Mouse (Mus musculus): ENCODE measurements around the gene Aggf1. TPM values are rescaled to one million over a fixed set of nuclear protein-coding genes. Genes with fewer than 3 reads are reported as not detected.

Gene Aggf1
- polyA plus RNA-seq (2014; fragmentation: Nextera tagmentation; extraction: Ambion mirVana) = 35.7 and 46.4 TPM in 2 replicates

- ATAC-seq (ENCODE audit: low FRiP score, low TSS enrichment) (peak; percentile 95), DNase-seq (peak; percentile 97)
- Histone ChIP-seq H3K27me3 (ENCODE audit: control insufficient read depth, insufficient read depth, low read length) (no peaks in the 10 kb centered on the region), H3K9me3 (ENCODE audit: control insufficient read depth, low read length) (no peaks in the 10 kb centered on the region), H3K9ac (replicated peaks; ENCODE audit: low read length) (peak within 1 kb of the TSS; percentile 90), H3K36me3 (ENCODE audit: control insufficient read depth, insufficient read depth, low read length) (peaks cover 12% of the 10 kb centered on the region), H3K4me2 (ENCODE audit: low read length) (peak within 1 kb of the TSS; percentile 88), H3K4me1 (ENCODE audit: control insufficient read depth, insufficient read depth, low read length) (peaks cover 7% of the 10 kb centered on the region), H3K27ac (replicated peaks; ENCODE audit: low read depth, low read length) (peak within 1 kb of the TSS; percentile 76), H3K4me3 (replicated peaks; ENCODE audit: low read depth, low read length) (peak within 1 kb of the TSS; percentile 99)
- WGBS = under 1% methylated on average over 86 of the region's 86 CpGs
These were observed at the start of gene Aggf1 for GRCm38 (mm10) chr13:95374701-95375553. Gene Aggf1, minus strand, starts transcription at chr13:95375352.

DNA sequence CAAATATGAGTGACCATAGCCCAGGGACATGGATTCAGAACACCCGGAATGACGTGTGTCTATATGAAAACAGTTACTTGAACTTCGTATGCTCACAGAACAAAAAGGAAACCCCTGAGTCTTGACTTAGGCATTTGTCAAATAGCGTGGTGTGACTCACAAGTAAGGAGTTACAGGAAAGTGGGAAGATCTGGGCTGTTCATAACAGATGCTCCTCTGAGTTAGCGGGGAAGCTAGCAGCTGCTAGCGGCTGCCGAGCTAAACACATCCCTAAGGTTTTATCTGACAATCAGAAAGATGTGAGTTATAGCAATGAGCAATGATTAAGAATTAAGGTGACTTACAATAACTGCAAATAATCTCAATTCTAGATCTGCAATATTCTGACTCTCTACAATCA is 49.8 kb upstream of the Aggf1 start:
- DNase-seq = peak; percentile 15
- Histone ChIP-seq H3K27ac (replicated peaks; ENCODE audit: low read depth, low read length) (no peak overlapping the region), H3K4me2 (ENCODE audit: low read length) (no peak overlapping the region), H3K4me3 (replicated peaks; ENCODE audit: low read depth, low read length) (no peak overlapping the region), H3K36me3 (ENCODE audit: control insufficient read depth, insufficient read depth, low read length) (no peaks in the 10 kb centered on the region), H3K9ac (replicated peaks; ENCODE audit: low read length) (no peak overlapping the region), H3K27me3 (ENCODE audit: control insufficient read depth, insufficient read depth, low read length) (no peaks in the 10 kb centered on the region), H3K9me3 (ENCODE audit: control insufficient read depth, low read length) (no peaks in the 10 kb centered on the region), H3K4me1 (ENCODE audit: control insufficient read depth, insufficient read depth, low read length) (peaks cover 3% of the 10 kb centered on the region; the same call in 1 of the 2 replicates)
- whole genome bisulfite sequencing = 79% methylated on average over 7 of the region's 7 CpGs
- no peak for ATAC-seq (ENCODE audit: low FRiP score, low TSS enrichment)

- Histone ChIP-seq H3K4me3 (replicated peaks; ENCODE audit: low read depth, low read length) (no peak overlapping the region), H3K4me1 (ENCODE audit: control insufficient read depth, insufficient read depth, low read length) (peaks cover 26% of the 10 kb centered on the region), H3K9ac (replicated peaks; ENCODE audit: low read length) (no peak overlapping the region), H3K27me3 (ENCODE audit: control insufficient read depth, insufficient read depth, low read length) (no peaks in the 10 kb centered on the region), H3K4me2 (ENCODE audit: low read length) (peak overlapping the region; percentile 38), H3K9me3 (ENCODE audit: control insufficient read depth, low read length) (no peaks in the 10 kb centered on the region), H3K27ac (replicated peaks; ENCODE audit: low read depth, low read length) (peak overlapping the region; percentile 80), H3K36me3 (ENCODE audit: control insufficient read depth, insufficient read depth, low read length) (no peaks in the 10 kb centered on the region)
- WGBS = 11% methylated on average over 8 of the region's 8 CpGs
- peak; percentile 86 for DNase-seq
- peak; percentile 87 for ATAC-seq (ENCODE audit: low FRiP score, low TSS enrichment)
These were observed 44.1 kb upstream of the Aggf1 start for GRCm38 (mm10) chr13:95419204-95419749.

- 21% methylated on average over 6 of the region's 6 CpGs for WGBS
- Histone ChIP-seq H3K9ac (replicated peaks; ENCODE audit: low read length) (no peak overlapping the region), H3K9me3 (ENCODE audit: control insufficient read depth, low read length) (no peaks in the 10 kb centered on the region), H3K4me1 (ENCODE audit: control insufficient read depth, insufficient read depth, low read length) (peaks cover 26% of the 10 kb centered on the region), H3K36me3 (ENCODE audit: control insufficient read depth, insufficient read depth, low read length) (no peaks in the 10 kb centered on the region), H3K27me3 (ENCODE audit: control insufficient read depth, insufficient read depth, low read length) (no peaks in the 10 kb centered on the region), H3K27ac (replicated peaks; ENCODE audit: low read depth, low read length) (peak overlapping the region; percentile 80), H3K4me2 (ENCODE audit: low read length) (peak overlapping the region; percentile 38), H3K4me3 (replicated peaks; ENCODE audit: low read depth, low read length) (no peak overlapping the region)
- ATAC-seq (ENCODE audit: low FRiP score, low TSS enrichment) (peak; percentile 17), DNase-seq (no peak)
These were observed 43.5 kb upstream of the Aggf1 start for GRCm38 (mm10) chr13:95418575-95419203.

GRCm38 (mm10) chr13:95412257-95412656 is 37.1 kb upstream of the Aggf1 start:
- 65% methylated on average over 2 of the region's 2 CpGs for WGBS
- Histone ChIP-seq H3K4me3 (replicated peaks; ENCODE audit: low read depth, low read length) (no peak overlapping the region), H3K36me3 (ENCODE audit: control insufficient read depth, insufficient read depth, low read length) (no peaks in the 10 kb centered on the region), H3K27ac (replicated peaks; ENCODE audit: low read depth, low read length) (no peak overlapping the region), H3K27me3 (ENCODE audit: control insufficient read depth, insufficient read depth, low read length) (no peaks in the 10 kb centered on the region), H3K4me1 (ENCODE audit: control insufficient read depth, insufficient read depth, low read length) (0 out of 2 replicates have a peak, but pooled peaks cover under 1% of the 10 kb centered on the region), H3K4me2 (ENCODE audit: low read length) (no peak overlapping the region), H3K9ac (replicated peaks; ENCODE audit: low read length) (no peak overlapping the region), H3K9me3 (ENCODE audit: control insufficient read depth, low read length) (no peaks in the 10 kb centered on the region)
- DNase-seq (no peak), ATAC-seq (ENCODE audit: low FRiP score, low TSS enrichment) (no peak)

DNA sequence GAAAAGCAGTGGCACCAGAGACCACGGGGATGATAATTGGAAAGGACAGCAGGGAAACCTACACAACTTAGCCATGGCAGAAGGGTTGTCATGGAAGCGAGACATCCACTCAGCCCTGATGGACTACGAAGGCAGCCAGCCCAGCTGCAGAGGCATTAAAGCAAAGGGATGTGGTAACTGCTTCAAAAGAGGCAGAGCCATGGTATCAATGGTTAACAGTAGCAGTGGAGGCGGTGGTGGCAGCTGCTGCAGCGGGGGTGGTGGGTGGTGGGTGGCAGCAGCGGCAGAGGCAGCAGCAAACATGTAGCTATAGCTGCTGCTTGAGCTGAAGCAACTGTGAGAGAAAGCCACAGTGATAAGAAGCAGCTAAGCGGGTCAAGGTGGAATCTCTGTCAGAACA is 18.1 kb upstream of the Aggf1 start:
- DNase-seq (no peak), ATAC-seq (ENCODE audit: low FRiP score, low TSS enrichment) (no peak)
- H3K4me3 ChIP-seq (replicated peaks; ENCODE audit: low read depth, low read length) = no peak overlapping the region
- no peak overlapping the region for H3K9ac ChIP-seq (replicated peaks; ENCODE audit: low read length)
- H3K4me2 ChIP-seq (ENCODE audit: low read length) = no peak overlapping the region
- H3K36me3 ChIP-seq (ENCODE audit: control insufficient read depth, insufficient read depth, low read length) = no peaks in the 10 kb centered on the region
- 0 out of 2 replicates have a peak, but pooled peaks cover 3% of the 10 kb centered on the region for H3K4me1 ChIP-seq (ENCODE audit: control insufficient read depth, insufficient read depth, low read length)
- no peaks in the 10 kb centered on the region for H3K27me3 ChIP-seq (ENCODE audit: control insufficient read depth, insufficient read depth, low read length)
- no peak overlapping the region for H3K27ac ChIP-seq (replicated peaks; ENCODE audit: low read depth, low read length)
- peaks cover 8% of the 10 kb centered on the region for H3K9me3 ChIP-seq (ENCODE audit: control insufficient read depth, low read length)
- WGBS = 85% methylated on average over 7 of the region's 7 CpGs

- Histone ChIP-seq H3K36me3 (ENCODE audit: control insufficient read depth, insufficient read depth, low read length) (no peaks in the 10 kb centered on the region), H3K27ac (replicated peaks; ENCODE audit: low read depth, low read length) (no peak overlapping the region), H3K9ac (replicated peaks; ENCODE audit: low read length) (no peak overlapping the region), H3K4me2 (ENCODE audit: low read length) (peak overlapping the region; percentile 33), H3K4me1 (ENCODE audit: control insufficient read depth, insufficient read depth, low read length) (0 out of 2 replicates have a peak, but pooled peaks cover 3% of the 10 kb centered on the region), H3K27me3 (ENCODE audit: control insufficient read depth, insufficient read depth, low read length) (no peaks in the 10 kb centered on the region), H3K4me3 (replicated peaks; ENCODE audit: low read depth, low read length) (no peak overlapping the region), H3K9me3 (ENCODE audit: control insufficient read depth, low read length) (no peaks in the 10 kb centered on the region)
- 33% methylated on average over 24 of the region's 24 CpGs for WGBS
- DNase-seq (peak; percentile 94), ATAC-seq (ENCODE audit: low FRiP score, low TSS enrichment) (peak; percentile 69; the same call in 1 of the 2 replicates)
These were observed 15.0 kb upstream of the Aggf1 start for GRCm38 (mm10) chr13:95389866-95390865.

- H3K9me3 ChIP-seq (ENCODE audit: control insufficient read depth, low read length) = no peaks in the 10 kb centered on the region
- 83% methylated on average over 5 of the region's 5 CpGs for WGBS
- no peak for ATAC-seq (ENCODE audit: low FRiP score, low TSS enrichment)
- no peak overlapping the region for H3K4me3 ChIP-seq (replicated peaks; ENCODE audit: low read depth, low read length)
- no peaks in the 10 kb centered on the region for H3K27me3 ChIP-seq (ENCODE audit: control insufficient read depth, insufficient read depth, low read length)
- no peak for DNase-seq
- H3K9ac ChIP-seq (replicated peaks; ENCODE audit: low read length) = no peak overlapping the region
- no peak overlapping the region for H3K4me2 ChIP-seq (ENCODE audit: low read length)
- 0 out of 2 replicates have a peak, but pooled peaks cover 3% of the 10 kb centered on the region for H3K4me1 ChIP-seq (ENCODE audit: control insufficient read depth, insufficient read depth, low read length)
- no peaks in the 10 kb centered on the region for H3K36me3 ChIP-seq (ENCODE audit: control insufficient read depth, insufficient read depth, low read length)
- H3K27ac ChIP-seq (replicated peaks; ENCODE audit: low read depth, low read length) = no peak overlapping the region
These were observed 13.1 kb upstream of the Aggf1 start for GRCm38 (mm10) chr13:95388226-95388625.

Measured in midbrain, embryonic 14.5 days (tissue).